Mouse (Mus musculus): ENCODE measurements around the gene Coq8b. TPM values are rescaled to one million over a fixed set of nuclear protein-coding genes. Genes with fewer than 3 reads are reported as not detected.

Gene Coq8b
- total RNA-seq, 2 experiments from 2014 or later, result 32.7 to 40.7 TPM

GRCm38 (mm10) chr7:27306161-27307160 lies 73.6 kb downstream of the Coq8b start:
- no peak for DNase-seq (ENCODE audit: low spot score in 2 of 2)

DNA sequence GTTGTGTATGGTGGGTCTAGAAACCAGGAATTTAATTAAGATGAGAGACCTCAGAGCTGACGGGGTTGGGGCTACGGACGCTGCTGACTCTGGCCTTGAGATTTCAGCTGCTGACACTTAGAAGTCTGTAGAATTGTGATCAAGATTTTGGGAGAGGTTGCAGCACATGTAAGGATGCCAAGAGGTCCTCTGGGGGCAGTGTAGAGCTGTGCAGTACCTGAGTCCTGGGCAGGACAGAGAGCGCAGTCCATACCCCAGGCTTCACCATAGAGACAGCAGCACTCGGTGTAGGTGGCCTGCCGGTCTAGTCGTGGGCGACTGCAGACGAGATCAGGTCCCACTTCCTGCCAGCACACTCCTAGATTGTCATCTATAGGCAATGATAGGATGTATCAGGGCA lies 74.7 kb downstream of the Coq8b start:
- DNase-seq (ENCODE audit: low spot score in 2 of 2), result no peak

Small RNA genes lying within 50 kb of the gene (microRNA-seq; reads per million reads assigned to microRNA genes)
- gene Mir1191, result 0 reads per million in 2 experiments

Other genes starting within 250 kb of the Coq8b start
- gene Cyp2a12, start 203.9 kb upstream of the Coq8b start, total RNA-seq (2021), result not detected
- not detected for gene Cyp2f2, start 113.1 kb upstream of the Coq8b start, total RNA-seq (2021)
- gene Cyp2t4, start 79.3 kb upstream of the Coq8b start, total RNA-seq (2021), result not detected
- 100 to 1,000 TPM; 106 to 110 TPM for gene Egln2, start 66.2 kb upstream of the Coq8b start, total RNA-seq (2021)
- gene Rab4b, start 54.1 kb upstream of the Coq8b start, total RNA-seq (2021), result 10 to 100 TPM; 88.4 to 94.7 TPM
- gene Gm21983, start 51.9 kb upstream of the Coq8b start, total RNA-seq (2021), result not detected
- 1 to 10 TPM in 1 of 2 experiments, under 1 TPM in 1; 0.62 to 2.0 TPM for gene Mia, start 51.9 kb upstream of the Coq8b start, total RNA-seq (2021)
- 10 to 100 TPM; 20.6 to 23.8 TPM for gene BC024978, start 37.2 kb upstream of the Coq8b start, total RNA-seq (2021)
- 10 to 100 TPM; 90.9 to 95.3 TPM for gene Snrpa, start 36.8 kb upstream of the Coq8b start, total RNA-seq (2021)
- 10 to 100 TPM; 10.6 TPM for gene Itpkc, start 4.4 kb upstream of the Coq8b start, total RNA-seq (2021)
- 100 to 1,000 TPM; 141 to 149 TPM for gene Numbl, start 25.4 kb downstream of the Coq8b start, total RNA-seq (2021)
- gene Ltbp4, start 104.7 kb downstream of the Coq8b start, total RNA-seq (2021), result 10 to 100 TPM; 43.9 to 47.5 TPM
- 10 to 100 TPM; 25.8 to 28.2 TPM for gene Shkbp1, start 123.0 kb downstream of the Coq8b start, total RNA-seq (2021)
- not detected for gene Gm20479, start 124.4 kb downstream of the Coq8b start, total RNA-seq (2021)
- 100 to 1,000 TPM; 130 to 133 TPM for gene Sptbn4, start 214.7 kb downstream of the Coq8b start, total RNA-seq (2021)
- 10 to 100 TPM; 18.5 to 20.1 TPM for gene Blvrb, start 215.0 kb downstream of the Coq8b start, total RNA-seq (2021)
- gene Sertad3, start 240.7 kb downstream of the Coq8b start, total RNA-seq (2021), result 1 to 10 TPM; 4.2 to 5.1 TPM

All from layer of hippocampus, adult 18-20 months (tissue).